Mouse (Mus musculus) urinary bladder, adult 2 months (tissue): ENCODE measurements around the gene Sf3a2. TPM values are rescaled to one million over a fixed set of nuclear protein-coding genes. Genes with fewer than 3 reads are reported as not detected.

Source experiments
- DNase-seq: peaks from one replicate; pipeline ENCODE4 v3.0.0; 2022; ENCODE audit warnings: low spot score
- polyA plus RNA-seq: library from polyadenylated mRNA; depleted of rRNA; stranded (reverse); fragments of >200 nt; gene quantifications from 2 replicates; pipeline ENCODE4 v1.2.3, GENCODE M21; 2012; rRNA removed

Sf3a2 gene
- polyA plus RNA-seq: 47.0 and 47.7 TPM in 2 replicates

- DNase-seq: peak; percentile 96
These were observed at the start of gene Sf3a2, which contains the start of gene Plekhj1 for GRCm38 (mm10) chr10:80798150-80799006. TSS of gene Sf3a2 (plus strand) at chr10:80798198. TSS of gene Plekhj1 (minus strand) at chr10:80798626.

- DNase-seq: no peak
These were observed 49.4 kb upstream of the Sf3a2 start for GRCm38 (mm10) chr10:80748609-80749008.

GRCm38 (mm10) chr10:80751188-80751832, 46.7 kb upstream of the Sf3a2 start:
- no peak for DNase-seq

- no peak for DNase-seq
These were observed 45.8 kb upstream of the Sf3a2 start for GRCm38 (mm10) chr10:80752079-80752625.

- DNase-seq: peak; percentile 98
These were observed 43.3 kb upstream of the Sf3a2 start, which contains the start of gene Dot1l for GRCm38 (mm10) chr10:80754594-80755290. TSS of gene Dot1l (plus strand) at chr10:80755206.

GRCm38 (mm10) chr10:80755291-80756015, 42.5 kb upstream of the Sf3a2 start:
- no peak for DNase-seq

- no peak for DNase-seq
These were observed 41.9 kb upstream of the Sf3a2 start for GRCm38 (mm10) chr10:80756099-80756498.

- DNase-seq: no peak
These were observed 41.5 kb upstream of the Sf3a2 start for GRCm38 (mm10) chr10:80756509-80756908.

- no peak for DNase-seq
These were observed 41.0 kb upstream of the Sf3a2 start for GRCm38 (mm10) chr10:80756967-80757366.

GRCm38 (mm10) chr10:80757717-80758116, 40.3 kb upstream of the Sf3a2 start:
- peak; percentile 49 for DNase-seq

- DNase-seq: no peak
These were observed 39.3 kb upstream of the Sf3a2 start for GRCm38 (mm10) chr10:80758651-80759050.

- DNase-seq: no peak
These were observed 37.1 kb upstream of the Sf3a2 start for GRCm38 (mm10) chr10:80760596-80761524.

GRCm38 (mm10) chr10:80761821-80762220, 36.2 kb upstream of the Sf3a2 start:
- DNase-seq: no peak

- DNase-seq: no peak
These were observed 34.5 kb upstream of the Sf3a2 start for GRCm38 (mm10) chr10:80763502-80763901.

GRCm38 (mm10) chr10:80765746-80766145, 32.3 kb upstream of the Sf3a2 start:
- DNase-seq: no peak

GRCm38 (mm10) chr10:80766161-80766815, 31.7 kb upstream of the Sf3a2 start:
- no peak for DNase-seq

GRCm38 (mm10) chr10:80768365-80768764, 29.6 kb upstream of the Sf3a2 start:
- no peak for DNase-seq

- no peak for DNase-seq
These were observed 24.2 kb upstream of the Sf3a2 start for GRCm38 (mm10) chr10:80773816-80774215.

- peak; percentile 57 for DNase-seq
These were observed 23.4 kb upstream of the Sf3a2 start for GRCm38 (mm10) chr10:80774549-80774948.

GRCm38 (mm10) chr10:80774981-80775380, 23.0 kb upstream of the Sf3a2 start:
- DNase-seq: no peak
